Mouse (Mus musculus): ENCODE results near the gene Kcng1. TPM values are rescaled to one million over a fixed set of nuclear protein-coding genes. Genes with fewer than 3 reads are reported as not detected.

The Kcng1 gene
- polyA plus RNA-seq, 1 experiment from 2014 or later: 2.1 TPM

DNA sequence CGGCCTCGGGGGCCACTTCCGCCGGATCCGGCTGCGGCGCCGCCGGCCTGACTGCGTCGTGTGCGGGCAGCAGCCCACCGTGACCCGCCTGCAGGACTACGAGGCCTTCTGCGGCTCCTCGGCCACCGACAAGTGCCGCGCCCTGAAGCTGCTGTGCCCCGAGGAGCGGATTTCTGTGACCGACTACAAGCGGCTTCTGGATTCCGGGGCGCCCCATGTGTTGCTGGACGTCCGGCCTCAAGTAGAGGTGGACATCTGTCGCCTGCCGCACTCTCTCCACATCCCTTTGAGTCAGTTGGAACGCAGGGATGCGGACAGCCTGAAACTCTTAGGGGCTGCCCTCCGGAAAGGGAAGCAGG lies 50.1 kb downstream of the Kcng1 start:
- no peak for ATAC-seq (ENCODE audit: insufficient number of reproducible peaks, insufficient read depth, low FRiP score, low TSS enrichment, low read depth)
- no peaks in the 10 kb centered on the region for H3K27me3 ChIP-seq
- peaks cover 19% of the 10 kb centered on the region for H3K36me3 ChIP-seq
- WGBS: 63% methylated on average over 33 of the region's 33 CpGs
- peak overlapping the region; percentile 96 for H3K9ac ChIP-seq
- peak overlapping the region; percentile 100 for H3K4me3 ChIP-seq
- H3K9me3 ChIP-seq: no peaks in the 10 kb centered on the region
- peaks cover 32% of the 10 kb centered on the region for H3K4me1 ChIP-seq
- peak overlapping the region; percentile 100 for H3K4me2 ChIP-seq
- H3K27ac ChIP-seq: no peak overlapping the region

DNA sequence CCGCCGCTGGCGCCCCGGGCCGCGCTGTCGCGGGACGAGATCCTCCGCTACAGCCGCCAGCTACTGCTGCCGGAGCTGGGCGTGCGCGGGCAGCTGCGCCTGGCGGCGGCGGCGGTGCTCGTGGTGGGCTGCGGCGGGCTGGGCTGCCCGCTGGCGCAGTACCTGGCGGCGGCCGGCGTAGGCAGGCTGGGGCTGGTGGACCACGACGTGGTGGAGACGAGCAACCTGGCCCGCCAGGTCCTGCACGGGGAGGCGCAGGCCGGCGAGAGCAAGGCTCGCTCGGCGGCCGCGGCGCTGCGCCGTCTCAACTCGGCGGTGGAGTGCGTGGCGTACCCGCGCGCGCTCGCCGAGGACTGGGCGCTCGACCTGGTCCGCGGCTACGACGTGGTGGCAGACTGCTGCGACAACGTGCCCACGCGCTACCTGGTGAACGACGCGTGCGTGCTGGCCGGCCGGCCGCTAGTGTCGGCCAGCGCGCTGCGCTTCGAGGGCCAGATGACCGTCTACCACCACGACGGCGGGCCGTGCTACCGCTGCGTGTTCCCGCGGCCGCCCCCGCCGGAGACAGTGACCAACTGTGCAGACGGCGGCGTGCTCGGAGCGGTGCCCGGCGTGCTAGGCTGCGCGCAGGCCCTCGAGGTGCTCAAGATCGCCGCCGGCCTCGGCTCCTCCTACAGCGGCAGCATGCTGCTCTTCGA lies 50.6 kb downstream of the Kcng1 start:
- peak overlapping the region; percentile 88 for H3K27ac ChIP-seq
- peak overlapping the region; percentile 100 for H3K4me2 ChIP-seq
- ATAC-seq (ENCODE audit: insufficient number of reproducible peaks, insufficient read depth, low FRiP score, low TSS enrichment, low read depth): peak; percentile 5; the same call in 1 of the 2 replicates
- peak overlapping the region; percentile 96 for H3K9ac ChIP-seq
- H3K4me3 ChIP-seq: peak overlapping the region; percentile 100
- 4% methylated on average over 91 of the region's 105 CpGs for WGBS
- H3K36me3 ChIP-seq: peaks cover 24% of the 10 kb centered on the region
- H3K27me3 ChIP-seq: no peaks in the 10 kb centered on the region
- no peaks in the 10 kb centered on the region for H3K9me3 ChIP-seq
- peaks cover 32% of the 10 kb centered on the region for H3K4me1 ChIP-seq

DNA sequence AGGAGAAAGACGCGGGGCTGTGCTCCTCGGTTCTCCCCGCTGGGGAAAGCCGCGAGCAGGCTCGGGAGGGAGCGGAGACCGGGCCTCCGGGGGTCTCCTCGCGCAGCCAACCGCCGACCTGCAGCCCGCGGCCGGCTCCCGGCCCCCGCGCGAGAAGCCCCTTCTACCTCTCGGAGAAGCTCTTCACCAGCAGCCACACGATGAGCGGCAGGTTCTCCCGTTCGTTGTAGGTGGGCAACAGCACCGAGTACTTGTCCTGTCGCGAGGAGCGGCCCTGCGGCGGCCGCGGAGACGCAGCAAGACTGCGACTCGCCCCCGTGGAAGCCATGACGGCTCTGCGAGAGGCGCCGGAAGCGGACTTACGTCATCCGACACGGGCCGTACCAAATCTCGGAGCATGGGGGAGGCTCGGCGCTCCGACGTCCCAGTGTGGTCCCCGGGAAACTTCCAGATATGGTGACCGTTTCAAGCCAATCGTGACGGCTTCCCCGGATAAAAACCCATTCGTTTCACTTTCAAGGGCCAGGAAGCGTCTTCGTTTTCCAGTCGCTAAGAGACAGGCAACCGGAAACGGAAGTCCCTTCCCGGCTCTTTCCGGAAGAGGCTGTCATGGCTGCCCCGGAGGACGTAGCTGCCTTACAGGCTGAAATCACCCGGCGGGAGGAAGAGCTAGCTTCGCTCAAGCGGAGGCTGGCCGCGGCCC lies 51.4 kb downstream of the Kcng1 start, which contains the start of the genes Gm20716, Dpm1 and Mocs3:
Gene Gm20716, minus strand, starts transcription at position 339 of the 703 bp plus-strand sequence.
Gene Dpm1, minus strand, starts transcription at position 566 of the 703 bp plus-strand sequence.
Gene Mocs3, plus strand, starts transcription at position 597 of the 703 bp plus-strand sequence.
- peak; percentile 77; the same call in 1 of the 2 replicates for ATAC-seq (ENCODE audit: insufficient number of reproducible peaks, insufficient read depth, low FRiP score, low TSS enrichment, low read depth)
- 0% methylated on average over 73 of the region's 73 CpGs for WGBS
- peak within 1 kb of the TSS; percentile 96 for H3K9ac ChIP-seq
- H3K4me3 ChIP-seq: peak within 1 kb of the TSS; percentile 100
- peak within 1 kb of the TSS; percentile 88 for H3K27ac ChIP-seq
- peaks cover 29% of the 10 kb centered on the region for H3K36me3 ChIP-seq
- no peaks in the 10 kb centered on the region for H3K27me3 ChIP-seq
- peaks cover 32% of the 10 kb centered on the region for H3K4me1 ChIP-seq
- H3K9me3 ChIP-seq: no peaks in the 10 kb centered on the region
- peak within 1 kb of the TSS; percentile 100 for H3K4me2 ChIP-seq

DNA sequence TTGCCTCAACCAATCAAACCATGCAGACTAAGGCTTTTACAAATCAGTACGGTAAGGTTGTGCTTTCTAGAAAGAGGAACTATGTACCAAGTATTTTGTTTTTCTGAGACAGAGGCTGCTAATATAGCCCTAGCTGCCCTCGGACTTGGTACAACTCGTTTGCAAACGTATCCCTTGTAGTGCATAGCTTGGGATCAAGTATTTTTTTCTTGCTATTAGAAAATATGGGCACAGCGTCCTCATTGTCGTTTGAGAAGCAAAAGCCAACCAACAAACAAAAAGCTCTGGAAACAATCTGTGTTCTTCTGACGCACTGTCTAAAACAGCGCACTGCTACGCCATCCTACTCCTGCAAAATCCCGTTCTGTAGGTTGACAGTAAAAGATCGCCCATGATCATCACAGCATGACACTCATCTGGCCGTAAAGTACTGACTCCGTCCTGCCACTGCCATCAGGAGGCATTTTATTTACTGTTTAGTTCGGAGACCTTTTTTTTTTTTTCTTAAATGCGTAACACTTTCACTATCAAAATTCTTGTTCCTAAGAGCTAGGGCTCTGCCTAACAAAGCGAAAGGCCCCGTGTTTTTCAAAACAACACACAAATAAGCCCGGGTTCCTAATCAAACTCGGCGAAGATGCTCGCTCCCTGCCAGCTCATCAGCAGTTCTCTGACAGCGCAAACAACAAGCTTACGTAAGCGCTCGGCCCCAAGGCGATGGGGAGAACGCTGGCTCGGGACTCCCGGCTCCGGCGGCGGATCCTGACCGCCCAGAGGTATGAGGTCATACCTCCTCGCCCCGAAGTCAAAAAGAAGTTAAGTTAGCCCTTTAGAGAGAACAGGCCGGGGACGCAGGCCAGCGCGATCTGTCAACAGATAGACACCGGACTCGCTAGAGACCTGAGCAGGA lies 52.2 kb downstream of the Kcng1 start:
- Histone ChIP-seq H3K36me3 (peaks cover 37% of the 10 kb centered on the region), H3K27ac (peak overlapping the region; percentile 88; the same call in 1 of the 2 replicates)
- 20% methylated on average over 41 of the region's 41 CpGs for WGBS

DNA sequence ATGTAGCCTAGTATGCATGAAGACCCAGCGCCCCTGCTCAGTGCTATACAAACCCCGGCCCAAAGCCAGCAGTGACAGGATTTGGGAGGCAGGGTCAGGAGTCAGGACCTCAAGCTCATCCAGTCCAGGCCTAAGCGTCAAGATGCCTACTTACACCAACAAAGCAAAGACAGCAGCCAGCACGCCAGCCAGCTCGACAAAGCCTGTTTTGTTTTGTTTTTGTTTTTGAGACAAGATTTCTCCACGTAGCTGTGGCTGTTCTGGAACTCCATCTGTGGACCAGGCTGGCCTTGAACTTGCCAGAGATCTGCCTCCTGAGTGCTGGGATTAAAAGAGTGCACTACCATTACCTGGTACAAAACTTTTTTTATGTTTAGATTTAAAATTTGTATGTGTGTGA lies 58.2 kb downstream of the Kcng1 start:
- ATAC-seq (ENCODE audit: insufficient number of reproducible peaks, insufficient read depth, low FRiP score, low TSS enrichment, low read depth): no peak
- H3K4me1 ChIP-seq: peaks cover 5% of the 10 kb centered on the region
- no peaks in the 10 kb centered on the region for H3K27me3 ChIP-seq
- H3K9ac ChIP-seq: no peak overlapping the region
- H3K4me2 ChIP-seq: no peak overlapping the region
- WGBS: 78% methylated on average over 6 of the region's 6 CpGs
- no peak overlapping the region for H3K4me3 ChIP-seq
- H3K36me3 ChIP-seq: peaks cover 77% of the 10 kb centered on the region
- no peak overlapping the region for H3K27ac ChIP-seq
- H3K9me3 ChIP-seq: no peaks in the 10 kb centered on the region

More for the DNA sequence above, 52.2 kb downstream of the Kcng1 start:
- ATAC-seq (ENCODE audit: insufficient number of reproducible peaks, insufficient read depth, low FRiP score, low TSS enrichment, low read depth): no peak
- peak overlapping the region; percentile 100 for H3K4me2 ChIP-seq
- H3K9ac ChIP-seq: peak overlapping the region; percentile 96
- H3K4me1 ChIP-seq: peaks cover 32% of the 10 kb centered on the region
- no peaks in the 10 kb centered on the region for H3K27me3 ChIP-seq
- H3K4me3 ChIP-seq: peak overlapping the region; percentile 100
- no peaks in the 10 kb centered on the region for H3K9me3 ChIP-seq

DNA sequence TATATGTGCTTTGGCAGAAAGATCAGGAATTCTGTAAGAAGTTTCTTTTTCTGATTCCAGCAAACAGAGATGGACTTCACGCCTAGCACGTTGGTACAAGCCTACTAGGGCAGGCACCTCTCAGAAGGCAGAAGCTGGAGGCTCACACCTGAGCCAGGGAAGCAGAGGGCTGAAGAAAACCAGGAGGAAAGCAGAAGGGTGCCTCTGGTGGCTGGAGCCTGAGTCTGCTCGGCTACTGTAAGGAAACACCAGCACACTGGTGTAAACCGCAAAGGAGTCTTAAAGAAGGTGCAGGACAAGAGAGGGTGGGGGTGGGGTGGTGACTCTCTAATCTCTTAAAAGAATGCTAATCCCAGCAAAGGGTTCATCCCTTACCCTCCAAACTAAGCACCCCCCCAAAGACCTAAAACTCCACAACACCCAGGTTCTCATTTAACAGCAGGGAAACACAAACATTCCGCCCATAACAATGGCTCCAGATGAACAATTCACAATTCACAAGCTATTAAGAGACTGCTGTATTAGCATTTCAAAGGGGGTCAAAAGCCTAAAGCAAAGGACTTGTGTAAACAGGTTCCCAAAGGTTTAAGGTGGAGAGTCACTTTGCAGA lies 67.6 kb downstream of the Kcng1 start:
- 53% methylated on average over 5 of the region's 5 CpGs for WGBS
- no peak overlapping the region for H3K27ac ChIP-seq
- ATAC-seq (ENCODE audit: insufficient number of reproducible peaks, insufficient read depth, low FRiP score, low TSS enrichment, low read depth): no peak
- H3K4me2 ChIP-seq: no peak overlapping the region
- no peak overlapping the region for H3K9ac ChIP-seq
- H3K4me3 ChIP-seq: no peak overlapping the region
- H3K4me1 ChIP-seq: no peaks in the 10 kb centered on the region
- peaks cover 92% of the 10 kb centered on the region for H3K36me3 ChIP-seq
- H3K27me3 ChIP-seq: no peaks in the 10 kb centered on the region
- H3K9me3 ChIP-seq: no peaks in the 10 kb centered on the region

Other genes starting within 250 kb of the Kcng1 start
- 3.0 and 3.9 TPM in 2 replicates for gene Pard6b, start 200.7 kb downstream of the Kcng1 start, polyA plus RNA-seq (2015; fragmentation: Nextera tagmentation; extraction: Ambion mirVana)
- gene Adnp, start 74.6 kb downstream of the Kcng1 start, polyA plus RNA-seq (2015; fragmentation: Nextera tagmentation; extraction: Ambion mirVana): 3.1 and 3.9 TPM in 2 replicates
- gene Gm20716, start 51.4 kb downstream of the Kcng1 start, polyA plus RNA-seq (2015; fragmentation: Nextera tagmentation; extraction: Ambion mirVana): 26.0 and 29.3 TPM in 2 replicates
- 96.6 and 99.5 TPM in 2 replicates for gene Dpm1, start 51.1 kb downstream of the Kcng1 start, polyA plus RNA-seq (2015; fragmentation: Nextera tagmentation; extraction: Ambion mirVana)
- 7.5 and 7.6 TPM in 2 replicates for gene Mocs3, start 51.1 kb downstream of the Kcng1 start, polyA plus RNA-seq (2015; fragmentation: Nextera tagmentation; extraction: Ambion mirVana)